Mouse (Mus musculus): ENCODE data around the gene Tgif2lx1.
"Not testable (repeated sequence)": the region's sequence is repeated elsewhere in the genome, so short reads cannot be mapped to it uniquely, and the experiment has no call there.

The Tgif2lx1 gene

GRCm38 (mm10) chrX:118480637-118481036 is at the start of gene Tgif2lx1:
Gene Tgif2lx1, minus strand, starts transcription at chrX:118480737.
- not testable (repeated sequence) for DNase-seq (ENCODE audit: low spot score)

Data from urinary bladder, postnatal 14 days (tissue).